11 mouse cellular contexts compared by ENCODE assay signal in genomic region chr12:36032419-36032818, GRCm38 (mm10). TPM values are rescaled to one million over a fixed set of nuclear protein-coding genes. Genes with fewer than 3 reads are reported as not detected.
DNase-seq lines count a peak whose midpoint lies in the region; ATAC-seq lines count a peak whose summit lies in the region.
"Had no signal": no experiment of that assay in that cellular context is flagged by ENCODE, and none has a peak within 500 bp of the region (broad histone marks: within the 10 kb centered on the region; RNA-seq: fewer than 3 reads in every experiment).

No protein-coding gene starts in this region.

- WGBS in hindbrain, embryonic 15.5 days = 70% methylated on average over 4 of the region's 4 CpGs
- WGBS in hindbrain, embryonic 16.5 days = 68% methylated on average over 4 of the region's 4 CpGs
- WGBS in midbrain, embryonic 11.5 days = 89% methylated on average over 4 of the region's 4 CpGs
- 79% methylated on average over 4 of the region's 4 CpGs for WGBS in midbrain, embryonic 13.5 days
- 63% methylated on average over 4 of the region's 4 CpGs for WGBS in heart, embryonic 12.5 days

- no peaks in the 10 kb centered on the region for H3K36me3 ChIP-seq in hindbrain, embryonic 15.5 days
- 0 out of 2 replicates have a peak, but pooled peaks cover 6% of the 10 kb centered on the region for H3K36me3 ChIP-seq in hindbrain, embryonic 16.5 days (ENCODE audit: control insufficient read depth, insufficient read depth, low read length)
- no peaks in the 10 kb centered on the region for H3K36me3 ChIP-seq in midbrain, embryonic 11.5 days (ENCODE audit: control insufficient read depth, insufficient read depth, low read length)
- peaks cover 21% of the 10 kb centered on the region for H3K36me3 ChIP-seq in midbrain, embryonic 13.5 days
- no peaks in the 10 kb centered on the region; the same call in 1 of the 2 replicates for H3K36me3 ChIP-seq in heart, embryonic 12.5 days
- H3K36me3 ChIP-seq: liver, embryonic 15.5 days had no signal

- ATAC-seq in hindbrain, embryonic 15.5 days (ENCODE audit: low FRiP score, low read depth) = no peak
- no peak for ATAC-seq in hindbrain, embryonic 16.5 days
- no peak for ATAC-seq in midbrain, embryonic 11.5 days (ENCODE audit: low FRiP score)
- no peak for ATAC-seq in midbrain, embryonic 13.5 days
- no peak for ATAC-seq in heart, embryonic 12.5 days (ENCODE audit: insufficient number of reproducible peaks, low FRiP score)
- 0 out of 2 replicates have a peak, but pooled peaks have one; percentile 21 for ATAC-seq in neutrophil, adult 5-6 weeks (ENCODE audit: extremely low read depth, insufficient number of reproducible peaks, low FRiP score, poor library complexity, severe bottlenecking)

- no peaks in the 10 kb centered on the region for H3K9me3 ChIP-seq in hindbrain, embryonic 15.5 days
- no peaks in the 10 kb centered on the region for H3K9me3 ChIP-seq in hindbrain, embryonic 16.5 days (ENCODE audit: control insufficient read depth, low read length)
- no peaks in the 10 kb centered on the region for H3K9me3 ChIP-seq in midbrain, embryonic 11.5 days (ENCODE audit: control insufficient read depth, low read length)
- peaks cover 15% of the 10 kb centered on the region; the same call in 1 of the 2 replicates for H3K9me3 ChIP-seq in midbrain, embryonic 13.5 days
- H3K9me3 ChIP-seq in heart, embryonic 12.5 days (replicated peaks) = no peaks in the 10 kb centered on the region
- H3K9me3 ChIP-seq: liver, embryonic 15.5 days had no signal

- no peaks in the 10 kb centered on the region for H3K27me3 ChIP-seq in hindbrain, embryonic 15.5 days
- no peaks in the 10 kb centered on the region for H3K27me3 ChIP-seq in hindbrain, embryonic 16.5 days (replicated peaks; ENCODE audit: control insufficient read depth, insufficient read depth, low read length)
- no peaks in the 10 kb centered on the region for H3K27me3 ChIP-seq in midbrain, embryonic 11.5 days (ENCODE audit: control insufficient read depth, insufficient read depth, low read length)
- H3K27me3 ChIP-seq in midbrain, embryonic 13.5 days = no peaks in the 10 kb centered on the region
- H3K27me3 ChIP-seq in heart, embryonic 12.5 days (replicated peaks) = no peaks in the 10 kb centered on the region
- H3K27me3 ChIP-seq: liver, embryonic 15.5 days had no signal

- H3K9ac ChIP-seq in hindbrain, embryonic 15.5 days = no peak overlapping the region
- no peak overlapping the region for H3K9ac ChIP-seq in hindbrain, embryonic 16.5 days (ENCODE audit: low read depth, low read length)
- no peak overlapping the region for H3K9ac ChIP-seq in midbrain, embryonic 11.5 days (ENCODE audit: low read length)
- no peak overlapping the region for H3K9ac ChIP-seq in midbrain, embryonic 13.5 days (replicated peaks)
- no peak overlapping the region for H3K9ac ChIP-seq in heart, embryonic 12.5 days
- H3K9ac ChIP-seq: liver, embryonic 15.5 days had no signal

- DNase-seq in midbrain, embryonic 11.5 days (ENCODE audit: low spot score, missing footprints) = peak; percentile 37
- DNase-seq in layer of hippocampus, postnatal 36 days = no peak
- DNase-seq: gastrocnemius, postnatal 10 days had no signal

- H3K27ac ChIP-seq in hindbrain, embryonic 15.5 days (replicated peaks) = 0 out of 2 replicates have a peak overlapping the region, but pooled peaks have one; percentile 1
- no peak overlapping the region for H3K27ac ChIP-seq in hindbrain, embryonic 16.5 days (ENCODE audit: low read depth, low read length)
- no peak overlapping the region for H3K27ac ChIP-seq in midbrain, embryonic 11.5 days (ENCODE audit: low read depth, low read length)
- H3K27ac ChIP-seq in midbrain, embryonic 13.5 days = no peak overlapping the region
- H3K27ac ChIP-seq in heart, embryonic 12.5 days (ENCODE audit: poor library complexity, severe bottlenecking) = peak overlapping the region; percentile 57; the same call in 1 of the 2 replicates
- H3K27ac ChIP-seq: liver, embryonic 15.5 days had no signal

- no peak overlapping the region for H3K4me2 ChIP-seq in hindbrain, embryonic 15.5 days
- no peak overlapping the region for H3K4me2 ChIP-seq in hindbrain, embryonic 16.5 days (ENCODE audit: low read length)
- no peak overlapping the region for H3K4me2 ChIP-seq in midbrain, embryonic 11.5 days
- no peak overlapping the region for H3K4me2 ChIP-seq in midbrain, embryonic 13.5 days (replicated peaks)
- no peak overlapping the region for H3K4me2 ChIP-seq in heart, embryonic 12.5 days
- H3K4me2 ChIP-seq: liver, embryonic 15.5 days had no signal

- H3K4me3 ChIP-seq in hindbrain, embryonic 15.5 days = no peak overlapping the region
- H3K4me3 ChIP-seq in hindbrain, embryonic 16.5 days (ENCODE audit: low read length) = no peak overlapping the region
- no peak overlapping the region for H3K4me3 ChIP-seq in midbrain, embryonic 11.5 days (ENCODE audit: low read depth, low read length)
- no peak overlapping the region for H3K4me3 ChIP-seq in midbrain, embryonic 13.5 days (replicated peaks)
- no peak overlapping the region for H3K4me3 ChIP-seq in heart, embryonic 12.5 days
- H3K4me3 ChIP-seq: liver, embryonic 15.5 days; myocyte had no signal

- H3K4me1 ChIP-seq in hindbrain, embryonic 15.5 days (replicated peaks) = peaks cover 14% of the 10 kb centered on the region
- peaks cover 3% of the 10 kb centered on the region; the same call in 1 of the 2 replicates for H3K4me1 ChIP-seq in hindbrain, embryonic 16.5 days (ENCODE audit: control insufficient read depth, insufficient read depth, low read depth, low read length)
- H3K4me1 ChIP-seq in midbrain, embryonic 11.5 days (ENCODE audit: control insufficient read depth, insufficient read depth, low read length) = no peaks in the 10 kb centered on the region
- peaks cover 8% of the 10 kb centered on the region; the same call in 1 of the 2 replicates for H3K4me1 ChIP-seq in midbrain, embryonic 13.5 days (replicated peaks)
- H3K4me1 ChIP-seq in heart, embryonic 12.5 days (replicated peaks) = peaks cover 14% of the 10 kb centered on the region

RNA-seq across cellular contexts. Expression of gene Tspan13, which starts 9.9 kb away (rescaled TPM):
- 406 and 422 TPM in 2 replicates for polyA plus RNA-seq in hindbrain, embryonic 15.5 days (2015; fragmentation: Nextera tagmentation; extraction: Ambion mirVana)
- 378 and 391 TPM in 2 replicates for polyA plus RNA-seq in hindbrain, embryonic 16.5 days (2015; fragmentation: Nextera tagmentation; extraction: Ambion mirVana)
- 182 and 213 TPM in 2 replicates for polyA plus RNA-seq in midbrain, embryonic 11.5 days (2014; fragmentation: Nextera tagmentation; extraction: Ambion mirVana)
- 361 and 381 TPM in 2 replicates for polyA plus RNA-seq in midbrain, embryonic 13.5 days (2015; fragmentation: Nextera tagmentation; extraction: Ambion mirVana)
- polyA plus RNA-seq in heart, embryonic 12.5 days (2016; fragmentation: Nextera tagmentation; extraction: Ambion mirVana) = 72.7 and 77.4 TPM in 2 replicates
- 228 and 237 TPM in 2 replicates for total RNA-seq in neutrophil, adult 5-6 weeks (2017)
- total RNA-seq in layer of hippocampus, postnatal 36 days (2021) = 100 to 1,000 TPM; 280 to 297 TPM

RNA-seq across cellular contexts. Expression of gene Agr2, which starts 39.7 kb away (rescaled TPM):
- polyA plus RNA-seq in hindbrain, embryonic 15.5 days (2015; fragmentation: Nextera tagmentation; extraction: Ambion mirVana) = 0.53 and 0.98 TPM in 2 replicates
- polyA plus RNA-seq in hindbrain, embryonic 16.5 days (2015; fragmentation: Nextera tagmentation; extraction: Ambion mirVana) = not detected in 2 replicates
- not detected in 2 replicates for polyA plus RNA-seq in midbrain, embryonic 11.5 days (2014; fragmentation: Nextera tagmentation; extraction: Ambion mirVana)
- 0.98 and 1.3 TPM in 2 replicates for polyA plus RNA-seq in midbrain, embryonic 13.5 days (2015; fragmentation: Nextera tagmentation; extraction: Ambion mirVana)
- polyA plus RNA-seq in heart, embryonic 12.5 days (2016; fragmentation: Nextera tagmentation; extraction: Ambion mirVana) = 0.33 and 0.52 TPM in 2 replicates
- not detected in 2 replicates for total RNA-seq in neutrophil, adult 5-6 weeks (2017)
- not detected for total RNA-seq in layer of hippocampus, postnatal 36 days (2021)
- total RNA-seq: gastrocnemius, postnatal 10 days; left cerebral cortex, postnatal 10 days had no signal
- polyA plus RNA-seq: myocyte had no signal

Comparison
In these comparisons a context has a peak if more than half of its experiments do, and no peak if none do; other contexts are left out.
1. H3K27ac ChIP-seq: peak in hindbrain, embryonic 15.5 days (single experiment) and heart, embryonic 12.5 days (single experiment); none in hindbrain, embryonic 16.5 days (single experiment), midbrain, embryonic 11.5 days (single experiment) and midbrain, embryonic 13.5 days (single experiment).